Mouse (Mus musculus): Measurements from ENCODE around the gene Asap2. TPM values are rescaled to one million over a fixed set of nuclear protein-coding genes. Genes with fewer than 3 reads are reported as not detected.

Asap2 gene
- total RNA-seq, 2 experiments from 2014 or later, result 4.4 to 4.9 TPM

DNA sequence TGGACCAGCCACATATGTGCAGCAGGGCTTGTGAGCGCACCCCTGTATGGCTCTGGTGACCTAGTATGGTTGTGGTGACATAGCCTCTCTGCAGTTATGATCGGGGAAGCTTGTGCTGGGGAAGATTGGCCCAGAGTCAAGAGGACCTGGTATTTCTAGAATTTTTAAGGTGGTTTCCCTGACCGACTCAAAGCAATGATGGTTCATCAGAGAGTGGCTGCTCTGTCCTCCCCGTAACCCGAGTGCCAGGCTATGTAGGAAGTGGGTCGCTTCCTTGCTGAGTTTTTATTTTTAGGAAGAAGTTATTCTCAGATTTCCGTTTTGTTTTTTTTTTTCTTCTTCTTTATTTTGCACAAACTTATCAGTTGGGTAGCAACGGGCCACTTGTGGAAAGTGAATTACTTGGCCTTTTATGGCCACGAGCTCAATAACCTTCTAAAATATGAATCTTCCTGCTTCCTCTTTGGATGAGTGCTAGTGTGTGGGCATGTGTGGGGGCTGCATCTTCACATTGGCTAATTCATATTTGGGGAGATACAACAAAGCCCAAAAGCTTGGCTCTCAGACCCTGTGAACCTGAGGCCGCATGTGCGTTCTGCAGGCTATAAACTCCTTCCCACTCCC is 218.0 kb downstream of the Asap2 start:
- DNase-seq (ENCODE audit: low spot score), result no peak

DNA sequence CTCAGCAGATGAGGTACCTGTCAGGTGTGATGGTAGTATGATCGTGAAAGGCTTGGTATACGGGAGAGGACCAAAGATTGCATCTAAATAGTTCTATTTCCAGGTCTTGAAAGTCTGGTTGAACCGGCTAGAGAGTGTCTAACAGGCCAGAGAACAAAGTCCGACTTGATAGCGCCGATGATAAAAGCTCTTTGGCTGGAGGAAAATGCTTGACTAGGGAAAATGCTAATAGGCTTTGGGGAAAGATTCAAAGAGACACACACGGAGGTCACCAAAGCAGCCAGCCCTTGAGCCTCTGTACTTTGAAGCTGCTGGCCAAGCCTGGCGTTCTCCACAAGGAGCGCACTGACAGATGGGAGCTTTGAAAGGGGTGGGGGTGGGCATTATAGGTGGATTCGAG is 219.0 kb downstream of the Asap2 start:
- DNase-seq (ENCODE audit: low spot score), result no peak

DNA sequence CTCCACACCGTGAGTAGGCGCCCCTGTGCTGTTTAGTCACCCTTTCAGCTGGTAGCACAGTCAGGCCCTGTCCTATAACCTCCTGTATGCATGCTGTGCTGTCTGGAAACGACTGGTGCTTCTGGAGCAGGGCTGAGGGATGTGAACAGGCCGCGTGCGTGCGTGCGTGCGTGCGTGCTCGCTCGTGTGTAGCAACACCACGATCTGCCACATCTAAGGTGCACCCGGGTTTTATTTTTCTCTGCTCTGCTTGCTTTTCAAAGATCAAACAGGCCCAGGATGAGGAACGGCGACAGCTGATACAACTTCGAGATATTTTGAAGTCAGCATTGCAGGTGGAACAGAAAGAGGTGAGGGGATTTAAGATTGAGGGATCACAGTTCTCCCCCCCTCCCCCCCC is 222.6 kb downstream of the Asap2 start:
- DNase-seq (ENCODE audit: low spot score), result no peak

DNA sequence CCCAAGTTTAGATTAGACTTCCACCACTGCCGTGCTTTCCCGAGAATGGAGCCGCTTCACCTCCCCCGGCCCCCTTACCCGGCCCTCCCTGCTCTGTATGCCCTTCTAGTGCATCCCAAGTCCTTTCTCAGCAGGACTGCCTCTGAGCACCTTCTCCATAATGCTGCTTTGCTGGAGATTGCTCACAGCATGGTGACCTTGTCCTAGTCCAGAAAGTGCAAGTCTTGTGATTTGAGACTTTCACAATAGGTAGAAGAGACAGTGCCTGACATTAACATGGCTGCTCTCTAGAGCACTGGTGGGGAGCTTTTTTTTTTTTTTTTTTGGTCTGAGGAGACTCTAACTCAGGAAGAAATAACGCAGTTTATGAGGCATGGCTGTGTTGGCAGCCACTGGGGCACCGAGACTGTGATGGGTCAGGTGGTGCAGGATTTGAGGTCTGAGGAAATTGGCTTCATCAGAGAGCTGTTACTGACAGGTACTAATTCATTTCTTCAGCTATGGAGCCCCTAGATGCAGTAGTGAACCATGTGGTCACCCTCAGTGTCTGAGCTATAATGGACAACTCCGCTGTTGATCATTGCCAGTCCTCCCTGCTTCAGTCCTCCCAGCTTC is 224.4 kb downstream of the Asap2 start:
- no peak for DNase-seq (ENCODE audit: low spot score)

DNA sequence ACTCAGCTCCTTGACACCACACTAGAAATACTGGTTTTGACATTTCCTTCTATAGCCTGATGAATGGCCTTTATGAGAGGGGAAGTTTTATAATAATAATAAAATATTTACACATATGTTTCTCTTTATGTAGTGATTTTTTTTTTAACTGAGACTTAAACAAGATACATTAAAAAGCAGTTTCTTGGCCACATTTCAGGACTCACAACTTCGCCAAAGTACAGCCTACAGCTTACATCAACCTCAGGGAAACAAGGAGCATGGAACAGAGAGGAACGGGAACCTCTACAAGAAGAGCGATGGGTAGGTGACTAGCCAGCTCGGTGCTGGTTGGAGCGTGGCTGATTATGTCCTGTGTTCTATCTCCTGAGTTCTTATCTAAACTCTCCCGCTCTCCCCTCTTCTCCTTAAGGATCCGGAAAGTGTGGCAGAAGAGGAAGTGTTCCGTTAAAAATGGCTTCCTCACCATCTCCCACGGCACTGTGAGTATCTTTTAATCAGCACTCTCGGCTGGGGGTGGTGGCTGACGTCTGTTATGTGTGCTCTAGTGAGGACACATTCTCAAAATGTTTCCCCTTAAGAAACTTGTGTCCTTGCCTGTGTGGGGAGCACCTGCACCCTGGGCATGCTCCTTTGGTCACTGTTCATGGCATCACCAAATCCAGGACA is 227.7 kb downstream of the Asap2 start:
- no peak for DNase-seq (ENCODE audit: low spot score)

DNA sequence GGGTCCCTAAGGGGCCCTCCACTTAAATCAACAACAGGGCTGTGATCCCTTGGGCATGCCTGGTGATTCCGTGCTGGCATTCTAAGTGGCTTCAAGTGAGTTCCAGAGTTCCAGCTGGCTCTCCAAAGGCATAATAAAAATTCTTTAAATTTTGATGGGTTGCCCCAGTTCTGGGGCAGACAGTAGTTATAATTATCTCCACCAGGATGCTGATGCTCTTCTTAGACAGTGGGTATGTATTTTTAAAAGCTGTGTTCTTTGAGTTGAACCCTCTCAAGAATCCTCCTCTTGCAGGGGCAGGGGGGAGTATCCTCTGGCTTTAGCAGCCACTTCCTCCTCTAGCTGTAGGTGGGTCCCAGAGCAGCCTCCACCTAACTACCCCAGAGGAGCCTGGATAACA is 230.3 kb downstream of the Asap2 start:
- no peak for DNase-seq (ENCODE audit: low spot score)

DNA sequence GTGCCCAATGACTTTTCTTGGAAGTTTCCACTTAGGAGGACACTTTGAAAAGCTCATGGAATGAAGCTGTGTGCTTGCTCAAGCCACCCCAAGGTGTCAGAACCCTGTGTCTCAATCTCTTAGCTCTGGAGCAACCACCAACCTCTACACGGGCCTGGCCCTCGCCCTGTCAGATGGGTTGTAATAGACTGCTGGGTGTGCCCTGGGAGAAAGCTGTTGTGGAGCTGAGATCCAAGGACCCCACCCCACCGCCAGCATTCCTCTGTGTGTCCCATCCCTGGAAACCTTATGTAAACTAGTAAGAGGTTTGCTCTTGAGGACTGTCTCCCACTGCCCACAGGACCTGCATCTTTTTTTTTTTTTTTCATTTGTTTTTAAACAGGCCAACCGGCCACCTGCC is 233.7 kb downstream of the Asap2 start:
- DNase-seq (ENCODE audit: low spot score), result no peak

DNA sequence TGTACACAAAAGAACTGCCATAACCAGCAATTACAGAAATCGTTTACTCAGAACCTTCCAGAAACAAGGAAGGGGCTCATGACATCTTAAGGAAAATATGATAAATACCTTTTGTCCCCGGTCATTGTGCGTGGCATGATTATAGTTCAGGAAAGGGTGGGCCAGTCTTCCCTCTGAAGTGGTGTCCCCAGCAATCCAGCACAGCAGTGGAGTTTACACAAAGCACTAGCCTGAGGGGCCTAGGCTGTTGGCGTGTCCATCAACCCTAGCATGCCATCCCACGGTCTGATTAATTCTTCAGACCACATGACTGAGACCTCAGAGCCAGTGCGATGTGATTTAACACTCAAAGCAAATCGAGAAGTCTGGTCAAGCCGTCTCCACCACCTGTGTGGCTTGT is 235.1 kb downstream of the Asap2 start:
- DNase-seq (ENCODE audit: low spot score), result no peak

DNA sequence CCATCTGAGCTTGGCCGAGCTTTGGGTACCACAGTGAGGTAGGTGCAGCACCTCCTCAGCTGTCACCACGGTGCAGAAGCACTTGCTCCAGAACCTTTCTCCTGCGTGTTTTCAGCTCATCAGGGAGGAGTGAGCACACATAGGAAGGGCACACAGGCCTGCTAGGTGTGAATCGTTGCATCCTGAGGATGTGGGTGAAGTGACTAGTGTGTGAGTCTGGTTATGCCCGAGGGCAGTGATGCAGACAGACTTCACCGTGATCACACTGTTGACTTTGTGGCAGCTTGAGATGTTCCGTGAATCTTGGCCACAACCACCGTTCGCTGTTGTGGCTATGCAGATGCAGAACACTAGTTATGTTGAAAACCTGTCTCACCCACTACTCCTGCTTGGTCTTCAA is 236.1 kb downstream of the Asap2 start:
- no peak for DNase-seq (ENCODE audit: low spot score)

DNA sequence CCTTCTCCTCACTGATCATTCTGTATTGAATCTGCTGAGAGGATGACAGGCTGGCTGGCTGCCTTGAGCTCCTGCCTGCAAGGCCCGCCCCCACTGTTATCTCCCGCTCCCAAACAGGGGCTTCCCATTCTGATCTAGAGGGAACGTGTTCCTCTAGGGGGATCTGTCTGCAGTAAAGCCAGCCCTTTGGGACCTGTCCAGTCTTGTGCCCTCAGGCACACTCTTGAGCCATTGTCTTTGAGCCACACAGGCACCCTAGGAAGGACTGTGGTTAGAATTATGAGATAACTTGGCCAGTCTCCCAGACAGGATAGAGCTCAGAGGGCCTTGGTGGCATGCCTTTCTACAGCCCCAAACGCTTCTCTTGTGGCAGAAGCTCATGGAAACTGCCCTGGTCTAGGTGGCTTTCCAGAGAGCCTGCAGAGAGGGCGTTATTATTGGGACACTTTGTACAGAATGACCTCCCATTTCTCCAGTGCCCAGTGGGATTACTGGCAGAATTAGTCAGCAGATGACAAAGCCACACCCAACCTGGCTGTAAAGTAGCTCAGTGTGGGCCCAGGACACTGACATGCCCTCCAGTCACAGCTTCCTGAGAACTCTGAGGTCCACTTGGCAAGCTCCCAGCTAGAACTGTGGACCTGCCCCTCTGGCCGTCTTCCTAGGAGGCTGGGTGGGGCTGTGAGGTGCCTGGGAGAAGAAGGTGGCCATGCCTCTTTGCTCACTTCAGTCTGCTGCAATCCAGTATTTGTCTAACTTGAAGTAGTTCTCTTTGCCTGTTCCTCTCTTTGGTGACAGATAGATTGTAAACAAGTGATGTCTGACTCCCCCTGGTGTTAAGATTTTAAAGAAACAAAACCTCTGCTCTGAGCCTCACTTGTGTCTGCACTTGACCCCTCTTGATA is 237.1 kb downstream of the Asap2 start:
- peak; percentile 82 for DNase-seq (ENCODE audit: low spot score)

DNA sequence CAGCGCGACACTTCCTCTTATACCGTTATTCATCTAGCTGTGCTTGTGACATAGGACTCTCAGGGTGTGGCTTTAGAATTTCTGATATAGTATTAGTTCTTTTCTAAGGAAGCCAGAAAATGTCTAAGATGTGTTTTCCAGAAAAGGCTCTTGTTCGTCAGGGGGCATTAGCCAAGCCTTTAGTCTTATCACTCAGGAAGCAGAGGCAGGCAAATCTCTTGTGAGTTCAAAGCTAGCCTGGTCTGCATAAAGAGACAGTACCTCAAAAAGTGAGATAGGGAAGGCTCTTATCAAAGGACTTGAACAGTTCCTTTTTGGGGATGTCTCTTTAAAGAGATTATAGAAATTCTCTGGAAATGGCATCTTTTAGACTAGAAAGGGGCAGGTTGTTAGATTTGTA is 238.4 kb downstream of the Asap2 start:
- DNase-seq (ENCODE audit: low spot score), result no peak

DNA sequence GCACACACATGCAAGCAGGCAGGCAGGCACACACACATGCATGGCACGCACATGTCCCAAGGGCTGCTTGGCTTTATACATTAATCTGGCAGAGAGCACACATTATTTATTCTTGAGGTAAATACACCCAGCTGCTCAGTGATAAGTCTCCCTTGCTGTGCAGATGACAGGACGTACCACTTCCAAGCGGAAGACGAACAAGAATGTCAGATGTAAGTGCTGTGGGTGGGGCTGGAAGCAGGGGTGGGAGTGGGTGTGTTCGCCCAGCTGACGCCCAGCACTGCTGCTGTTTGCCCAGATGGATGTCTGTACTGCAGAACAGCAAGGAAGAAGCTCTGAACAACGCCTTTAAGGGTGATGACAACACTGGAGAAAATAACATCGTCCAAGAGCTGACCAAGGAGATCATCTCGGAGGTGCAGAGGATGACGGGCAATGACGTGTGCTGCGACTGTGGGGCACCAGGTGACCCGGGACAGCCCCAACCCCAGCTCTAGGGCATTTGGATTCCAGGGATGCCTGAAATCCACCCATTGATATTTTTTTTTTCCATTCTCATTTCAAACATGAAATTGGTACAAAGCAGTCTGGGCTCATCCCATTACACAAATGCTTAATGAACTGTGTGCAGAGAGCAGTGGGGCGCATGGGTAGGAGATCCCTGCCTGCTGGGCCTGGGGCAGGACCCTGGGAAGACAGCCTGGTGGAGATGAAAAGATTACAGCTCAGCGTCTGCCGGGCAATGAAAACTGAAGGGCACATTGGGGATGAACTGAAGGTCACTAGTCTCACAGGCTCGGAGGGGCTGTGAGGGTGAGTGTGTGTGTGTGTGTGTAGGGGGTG is 239.0 kb downstream of the Asap2 start:
- no peak for DNase-seq (ENCODE audit: low spot score)

DNA sequence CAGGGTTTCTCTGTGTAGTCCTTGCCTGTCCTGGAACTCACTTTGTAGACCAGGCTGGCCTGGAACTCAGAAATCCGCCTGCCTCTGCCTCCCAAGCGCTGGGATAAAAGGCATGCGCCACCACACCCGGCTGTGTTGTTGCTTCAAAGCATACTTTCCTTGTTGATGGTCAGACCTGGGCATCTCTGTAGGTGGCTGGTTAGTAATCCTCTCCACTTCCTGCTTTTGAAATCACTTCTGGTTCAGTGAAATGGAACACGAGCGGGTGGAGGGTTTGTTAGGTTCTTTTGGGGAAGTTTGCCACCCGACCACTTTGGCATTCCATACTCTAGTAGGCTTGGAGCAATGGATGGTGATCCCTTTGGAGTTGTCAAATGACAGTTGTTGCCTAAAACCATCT is 243.5 kb downstream of the Asap2 start:
- DNase-seq (ENCODE audit: low spot score), result no peak

DNA sequence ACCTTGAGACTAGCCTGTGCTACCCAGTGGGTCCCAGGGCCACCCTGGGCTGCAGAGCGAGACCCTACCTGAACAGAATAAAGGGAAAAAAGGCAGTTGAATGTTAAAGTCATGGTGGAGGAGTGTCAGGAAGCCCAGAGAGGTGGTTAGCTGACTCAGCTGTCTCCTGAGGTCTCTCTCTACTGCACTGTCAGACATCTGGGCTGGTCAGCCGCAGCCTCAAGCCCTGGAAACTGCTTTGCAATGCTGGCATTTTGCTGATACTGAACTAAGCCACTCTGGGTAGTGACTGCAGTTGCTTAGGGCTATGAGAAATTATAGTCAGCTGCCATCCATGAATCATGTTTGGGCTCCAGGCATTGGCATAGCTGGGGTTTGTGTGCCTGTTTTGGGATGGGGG is 244.3 kb downstream of the Asap2 start:
- no peak for DNase-seq (ENCODE audit: low spot score)

DNA sequence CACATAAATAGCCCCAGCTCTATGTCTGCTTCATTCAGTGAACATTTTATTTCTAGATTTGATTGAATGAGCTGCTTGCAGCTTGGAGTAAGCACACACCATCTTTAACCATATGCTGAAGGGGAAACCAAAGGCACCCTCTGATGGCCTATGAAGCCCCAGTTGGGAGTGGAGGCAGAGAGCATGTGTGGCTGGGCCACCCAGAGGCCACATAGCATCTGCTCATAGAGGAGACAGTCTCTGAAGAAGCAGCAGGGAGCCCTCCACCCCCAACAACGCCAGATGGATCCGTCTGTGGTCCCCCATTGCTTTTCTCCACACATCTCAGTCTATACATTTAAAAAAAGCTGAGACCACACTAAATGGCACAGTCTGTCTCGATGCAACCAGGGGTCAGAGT is 251.7 kb downstream of the Asap2 start:
- DNase-seq (ENCODE audit: low spot score), result no peak

DNA sequence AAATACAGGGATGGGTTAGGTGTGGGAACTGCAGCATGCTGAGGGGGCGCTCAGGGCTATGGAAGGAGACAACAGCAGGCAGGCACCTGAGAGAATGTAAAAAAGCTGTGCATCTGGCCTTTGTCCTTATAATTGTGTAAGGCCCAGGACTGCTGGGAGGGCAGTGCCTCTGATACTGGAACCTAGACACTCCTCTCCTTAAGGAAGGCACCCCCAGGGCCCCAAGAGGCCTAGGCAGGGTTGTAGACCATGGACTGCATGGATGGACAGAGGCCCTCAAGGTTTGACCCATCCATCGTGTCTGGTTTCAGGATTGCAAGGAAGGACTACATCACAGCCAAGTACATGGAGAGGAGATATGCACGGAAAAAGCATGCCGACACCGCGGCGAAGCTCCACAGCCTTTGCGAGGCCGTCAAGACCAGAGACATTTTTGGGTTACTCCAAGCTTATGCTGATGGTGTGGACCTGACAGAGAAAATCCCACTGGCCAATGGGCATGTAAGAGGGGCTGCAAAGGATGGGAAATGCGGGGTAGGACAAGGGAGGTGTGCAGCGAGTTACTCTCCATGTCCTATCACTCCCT is 254.2 kb downstream of the Asap2 start:
- no peak for DNase-seq (ENCODE audit: low spot score)

DNA sequence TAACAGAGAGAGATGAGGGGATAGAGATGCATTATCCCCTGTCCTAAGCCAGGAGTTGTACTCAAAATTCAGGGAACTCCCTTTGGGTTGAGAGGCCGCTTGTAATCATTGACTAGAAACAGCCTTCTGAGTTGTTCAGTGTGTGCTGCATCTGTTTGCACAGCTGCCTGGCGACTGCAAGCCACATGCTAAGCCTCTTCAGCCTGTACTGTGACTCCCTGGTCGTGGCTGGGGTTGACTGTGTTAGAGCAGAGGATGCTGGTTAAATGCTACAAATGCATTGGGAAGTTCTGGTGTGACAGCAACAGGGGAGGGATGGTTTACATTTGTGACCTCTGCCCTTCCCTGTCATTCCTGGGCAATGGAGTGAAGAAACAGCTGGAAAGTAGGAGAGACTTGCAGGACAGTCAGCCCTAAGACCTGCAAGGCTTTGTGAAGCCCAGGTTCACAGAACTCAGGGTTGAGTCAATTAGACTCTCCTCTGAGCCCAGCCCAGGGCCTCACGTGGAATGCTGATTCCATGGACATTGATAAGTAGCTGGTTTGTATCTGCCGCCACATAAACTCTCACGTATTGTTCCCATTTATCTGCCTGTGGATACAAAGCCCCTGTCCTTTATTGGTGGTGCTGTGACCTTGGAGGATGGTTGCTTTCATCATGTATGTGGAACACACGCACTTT is 257.6 kb downstream of the Asap2 start:
- DNase-seq (ENCODE audit: low spot score), result no peak

DNA sequence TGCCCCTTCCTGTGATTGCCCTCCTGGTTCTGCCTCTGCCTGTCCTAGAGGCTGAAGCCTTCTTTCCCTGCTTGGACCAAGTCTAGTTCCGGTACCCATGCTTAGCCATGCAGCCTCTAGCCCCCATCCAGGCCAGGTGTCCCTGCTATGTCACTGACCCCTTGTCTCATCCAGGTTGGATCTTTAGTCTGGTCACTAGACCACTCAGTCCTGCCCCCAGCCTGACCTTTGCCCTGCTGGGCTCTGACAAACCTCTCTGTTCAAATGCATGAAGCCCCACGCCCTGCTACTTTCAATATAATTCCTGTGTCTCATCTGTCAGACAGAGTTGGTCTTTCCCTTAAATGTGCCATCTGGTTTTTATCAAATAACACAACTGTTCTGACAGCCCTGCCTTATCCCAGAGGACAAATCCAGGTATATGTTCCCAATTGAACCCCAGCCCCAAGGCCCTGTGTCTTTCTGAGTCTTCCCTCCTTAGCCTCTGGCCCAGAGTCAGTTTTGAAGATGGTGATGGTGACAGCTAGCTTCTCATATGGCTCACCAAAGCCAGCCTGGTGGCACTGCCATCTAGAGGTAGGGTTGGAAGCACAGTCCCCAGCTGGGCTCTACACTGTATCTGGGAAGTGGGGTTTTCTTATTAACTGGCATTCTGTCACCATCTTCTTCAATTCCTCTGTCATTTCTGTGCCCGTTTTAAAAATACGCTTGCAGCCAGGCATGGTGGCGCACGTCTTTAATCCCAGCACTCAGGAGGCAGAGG is 270.4 kb downstream of the Asap2 start:
- DNase-seq (ENCODE audit: low spot score), result no peak

DNA sequence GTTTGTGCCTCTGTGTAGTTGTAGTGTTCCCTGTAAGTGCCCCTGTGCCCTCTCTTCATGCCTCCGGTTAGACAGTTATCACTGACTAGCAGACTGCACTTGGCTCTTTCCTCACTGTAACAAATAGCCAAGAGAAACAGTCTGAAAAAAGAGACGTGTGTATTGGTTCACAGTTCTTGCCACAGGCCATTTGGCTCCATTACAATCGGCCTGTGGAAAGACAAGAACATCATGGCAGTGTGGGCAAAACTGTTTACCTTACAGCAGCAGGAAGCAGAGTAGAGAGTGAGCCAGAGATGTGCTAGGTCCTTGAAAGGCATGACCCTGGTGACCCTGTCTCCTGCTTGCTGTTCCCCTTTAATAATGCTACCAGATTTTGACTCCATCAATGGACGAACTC is 271.3 kb downstream of the Asap2 start:
- no peak for DNase-seq (ENCODE audit: low spot score)

DNA sequence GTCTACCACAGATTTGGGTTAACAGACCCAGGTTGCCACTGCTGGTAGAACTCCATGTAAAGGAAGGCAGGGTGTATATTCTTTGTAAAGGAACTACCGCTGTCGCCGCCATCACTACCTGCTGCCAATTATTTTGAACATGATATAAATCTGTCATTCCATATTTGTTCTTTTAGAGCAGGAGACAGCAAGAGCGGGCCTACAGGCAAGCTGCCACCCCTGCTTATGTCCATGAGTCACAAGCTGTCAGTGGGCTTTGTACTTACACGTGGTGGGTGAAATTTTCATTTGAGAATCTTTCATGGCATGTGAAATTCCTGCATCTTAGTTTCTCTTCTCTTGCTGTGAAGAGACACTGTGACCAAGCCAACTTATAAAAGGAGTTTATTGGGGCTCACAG is 273.0 kb downstream of the Asap2 start:
- DNase-seq (ENCODE audit: low spot score), result no peak
